Comparison of ENCODE assay signal across 22 mouse cellular contexts in genomic region chr7:78739351-78740000, GRCm38 (mm10). TPM values are rescaled to one million over a fixed set of nuclear protein-coding genes. Genes with fewer than 3 reads are reported as not detected.
DNase-seq lines count a peak whose midpoint lies in the region; ATAC-seq lines count a peak whose summit lies in the region.
"Had no signal": no experiment of that assay in that cellular context is flagged by ENCODE, and none has a peak within 500 bp of the region (broad histone marks: within the 10 kb centered on the region; RNA-seq: fewer than 3 reads in every experiment).

No protein-coding gene starts in this region.

- H3K9ac ChIP-seq in lung, embryonic 16.5 days (ENCODE audit: low read length) = no peak overlapping the region
- no peak overlapping the region for H3K9ac ChIP-seq in midbrain, embryonic 13.5 days (replicated peaks)
- H3K9ac ChIP-seq: embryonic facial prominence, embryonic 12.5 days; forebrain, embryonic 12.5 days; heart, embryonic 13.5 days; hindbrain, embryonic 12.5 days had no signal

- H3K36me3 ChIP-seq in lung, embryonic 16.5 days (ENCODE audit: control insufficient read depth, insufficient read depth, low read length) = no peaks in the 10 kb centered on the region
- H3K36me3 ChIP-seq in midbrain, embryonic 13.5 days = no peaks in the 10 kb centered on the region
- H3K36me3 ChIP-seq: embryonic facial prominence, embryonic 12.5 days; forebrain, embryonic 12.5 days; G1E; heart, embryonic 13.5 days; hindbrain, embryonic 12.5 days had no signal

- H3K27me3 ChIP-seq in lung, embryonic 16.5 days (ENCODE audit: control insufficient read depth, insufficient read depth, low read depth, low read length) = no peaks in the 10 kb centered on the region
- H3K27me3 ChIP-seq in midbrain, embryonic 13.5 days = no peaks in the 10 kb centered on the region
- H3K27me3 ChIP-seq: embryonic facial prominence, embryonic 12.5 days; forebrain, embryonic 12.5 days; heart, embryonic 13.5 days; hindbrain, embryonic 12.5 days had no signal

- no peaks in the 10 kb centered on the region for H3K4me1 ChIP-seq in lung, embryonic 16.5 days (replicated peaks; ENCODE audit: control insufficient read depth, insufficient read depth, low read length)
- no peaks in the 10 kb centered on the region for H3K4me1 ChIP-seq in midbrain, embryonic 13.5 days (replicated peaks)
- H3K4me1 ChIP-seq: embryonic facial prominence, embryonic 12.5 days; forebrain, embryonic 12.5 days; heart, embryonic 13.5 days; hindbrain, embryonic 12.5 days had no signal

- ATAC-seq in lung, embryonic 16.5 days (ENCODE audit: low read depth) = peak; percentile 13; the same call in 1 of the 2 replicates
- ATAC-seq in midbrain, embryonic 13.5 days = no peak
- ATAC-seq: CD4-positive, CD25-positive, alpha-beta regulatory T cell, adult 4 months; forebrain, embryonic 16.5 days; hindbrain, embryonic 16.5 days; inflammation-experienced regulatory T-cells, adult 6 months had no signal

- H3K4me2 ChIP-seq in lung, embryonic 16.5 days (ENCODE audit: low read depth, low read length) = no peak overlapping the region
- H3K4me2 ChIP-seq in midbrain, embryonic 13.5 days (replicated peaks) = no peak overlapping the region
- H3K4me2 ChIP-seq: embryonic facial prominence, embryonic 12.5 days; forebrain, embryonic 12.5 days; heart, embryonic 13.5 days; hindbrain, embryonic 12.5 days had no signal

- WGBS in lung, embryonic 16.5 days = 62% methylated on average over 8 of the region's 8 CpGs
- WGBS in midbrain, embryonic 13.5 days = 88% methylated on average over 8 of the region's 8 CpGs

- no peaks in the 10 kb centered on the region for H3K9me3 ChIP-seq in lung, embryonic 16.5 days (ENCODE audit: control insufficient read depth, low read length)
- H3K9me3 ChIP-seq in midbrain, embryonic 13.5 days = no peaks in the 10 kb centered on the region
- H3K9me3 ChIP-seq: embryonic facial prominence, embryonic 12.5 days; forebrain, embryonic 12.5 days; G1E; heart, embryonic 13.5 days; hindbrain, embryonic 12.5 days had no signal

- no peak overlapping the region for H3K4me3 ChIP-seq in lung, embryonic 16.5 days (ENCODE audit: low read length)
- H3K4me3 ChIP-seq in midbrain, embryonic 13.5 days (replicated peaks) = no peak overlapping the region
- H3K4me3 ChIP-seq: embryonic facial prominence, embryonic 12.5 days; forebrain, embryonic 12.5 days; heart, embryonic 13.5 days; hindbrain, embryonic 12.5 days had no signal

- no peak for DNase-seq in lung, postnatal 14 days
- DNase-seq in thymus, postnatal 14 days = peak; percentile 4
- no peak for DNase-seq in thymus, postnatal 25 days
- peak; percentile 80 for DNase-seq in fat pad, adult 2 months (ENCODE audit: extremely low read depth, low read depth, low spot score)
- DNase-seq: adrenal gland, postnatal 36 days; B cell, adult 2 months; cerebellum, adult 11-12 months; cerebellum, adult 9-10 months; cerebellum, postnatal 25 days; gastrocnemius, postnatal 10 days; heart, postnatal 36 days had no signal

- H3K27ac ChIP-seq in lung, embryonic 16.5 days (ENCODE audit: low read length) = no peak overlapping the region
- H3K27ac ChIP-seq in midbrain, embryonic 13.5 days = no peak overlapping the region
- H3K27ac ChIP-seq: embryonic facial prominence, embryonic 12.5 days; forebrain, embryonic 12.5 days; heart, embryonic 13.5 days; hindbrain, embryonic 12.5 days had no signal

RNA-seq across cellular contexts. Expression of gene Ntrk3, which starts 1.7 kb away (rescaled TPM):
- 0.89 and 2.5 TPM in 2 replicates for polyA plus RNA-seq in lung, embryonic 16.5 days (2015; fragmentation: Nextera tagmentation; extraction: Ambion mirVana)
- 15.8 and 18.3 TPM in 2 replicates for polyA plus RNA-seq in midbrain, embryonic 13.5 days (2015; fragmentation: Nextera tagmentation; extraction: Ambion mirVana)
- polyA plus RNA-seq: G1E had no signal

RNA-seq across cellular contexts. Expression of gene Mrps11, which starts 43.4 kb away (rescaled TPM):
- polyA plus RNA-seq in lung, embryonic 16.5 days (2015; fragmentation: Nextera tagmentation; extraction: Ambion mirVana) = 66.7 and 70.8 TPM in 2 replicates
- polyA plus RNA-seq in midbrain, embryonic 13.5 days (2015; fragmentation: Nextera tagmentation; extraction: Ambion mirVana) = 73.1 and 79.1 TPM in 2 replicates

RNA-seq across cellular contexts. Expression of gene Mrpl46, which starts 43.9 kb away (rescaled TPM):
- polyA plus RNA-seq in lung, embryonic 16.5 days (2015; fragmentation: Nextera tagmentation; extraction: Ambion mirVana) = 57.6 and 60.1 TPM in 2 replicates
- polyA plus RNA-seq in midbrain, embryonic 13.5 days (2015; fragmentation: Nextera tagmentation; extraction: Ambion mirVana) = 58.6 and 64.2 TPM in 2 replicates

Comparison
In these comparisons a context has a peak if more than half of its experiments do, and no peak if none do; other contexts are left out.
1. DNase-seq: peak in thymus, postnatal 14 days (single experiment) and fat pad, adult 2 months (single experiment); none in lung, postnatal 14 days (single experiment) and thymus, postnatal 25 days (single experiment).